Mouse (Mus musculus): ENCODE data around the gene Snx19.

- TF ChIP-seq CTCF (IDR thresholded peaks at IDR 0.05; ENCODE audit: borderline replicate concordance, insufficient read depth, low read depth, low read length) (no peak), POLR2A (IDR thresholded peaks at IDR 0.05; ENCODE audit: borderline replicate concordance, insufficient read depth, low read length) (no peak)
These were observed 18.6 kb downstream of the Snx19 start for GRCm38 (mm10) chr9:30445232-30446085.
